Mouse (Mus musculus) hindbrain, embryonic 14.5 days (tissue): ENCODE results near the gene Rps25. TPM values are rescaled to one million over a fixed set of nuclear protein-coding genes. Genes with fewer than 3 reads are reported as not detected.

Source experiments
- ATAC-seq: fragments of 200-750 bp; cut with Nextera tagmentation; 2 replicates; pipeline ENCODE4 v1.8.0; 2017; ENCODE audit warnings: moderate number of reproducible peaks, mild to moderate bottlenecking, moderate TSS enrichment, moderate library complexity; ENCODE audit not compliant: low FRiP score
- DNase-seq: peaks from one replicate; pipeline ENCODE4 v3.0.0-alpha.2; 2015; ENCODE audit warnings: low spot score
- H3K27ac ChIP-seq: fragments of 300-500 bp; sonication (generic); 2 replicates; pipeline ENCODE4 v1.5.1; 2014; ENCODE audit warnings: mild to moderate bottlenecking, moderate library complexity
- H3K27me3 ChIP-seq: fragments of 300-500 bp; sonication (generic); 2 replicates; pipeline ENCODE4 v1.6.1; 2014; ENCODE audit warnings: mild to moderate bottlenecking, low read length, mixed read lengths; ENCODE audit not compliant: control insufficient read depth, insufficient read depth
- H3K36me3 ChIP-seq: fragments of 300-500 bp; sonication (generic); replicated peaks from 2 replicates; pipeline ENCODE4 v1.6.1; 2014; ENCODE audit not compliant: control insufficient read depth, insufficient read depth
- H3K4me1 ChIP-seq: fragments of 300-500 bp; sonication (generic); replicated peaks from 2 replicates; pipeline ENCODE4 v1.6.1; 2014; ENCODE audit warnings: antibody characterized with exemption, low read length, mixed read lengths; ENCODE audit not compliant: control insufficient read depth, insufficient read depth
- H3K4me2 ChIP-seq: fragments of 300-500 bp; sonication (generic); replicated peaks from 2 replicates; pipeline ENCODE4 v1.6.1; 2014; ENCODE audit warnings: mild to moderate bottlenecking, moderate library complexity
- H3K4me3 ChIP-seq: fragments of 300-500 bp; sonication (generic); replicated peaks from 2 replicates; pipeline ENCODE4 v1.5.1; 2014; ENCODE audit warnings: mild to moderate bottlenecking, low read length
- H3K9ac ChIP-seq: fragments of 300-500 bp; sonication (generic); 2 replicates; pipeline ENCODE4 v1.6.1; 2014
- H3K9me3 ChIP-seq: fragments of 300-500 bp; sonication (generic); 2 replicates; pipeline ENCODE4 v1.6.1; 2016; ENCODE audit warnings: low read length; ENCODE audit not compliant: control insufficient read depth
- WGBS: fragments of 180-500 bp; shearing (Covaris S2); extraction: QIAGEN DNeasy Blood & Tissue Kit; methylation state at CpG from one replicate; pipeline ENCODE4 v1.1.7; 2014; 5-methylcytosine and 5-hydroxymethylcytosine counted together
- polyA plus RNA-seq: library from polyadenylated mRNA; unstranded; fragments of >200 nt; fragmentation: Nextera tagmentation; extraction: Ambion mirVana; gene quantifications from 2 replicates; pipeline ENCODE4 v1.2.1, GENCODE M21; 2014

Rps25 gene
- polyA plus RNA-seq, 1 experiment from 2014 or later: 1,438 TPM

GRCm38 (mm10) chr9:44379054-44379834, 27.7 kb upstream of the Rps25 start, which contains the start of gene Hyou1:
Hyou1 (plus strand) TSS chr9:44379490.
- WGBS: under 1% methylated on average over 82 of the region's 83 CpGs
- DNase-seq: peak; percentile 99
- Histone ChIP-seq H3K9me3 (no peaks in the 10 kb centered on the region), H3K9ac (peak within 1 kb of the TSS; percentile 92), H3K36me3 (peaks cover 35% of the 10 kb centered on the region), H3K27ac (peak within 1 kb of the TSS; percentile 88), H3K27me3 (no peaks in the 10 kb centered on the region), H3K4me2 (peak within 1 kb of the TSS; percentile 86), H3K4me1 (peaks cover 22% of the 10 kb centered on the region), H3K4me3 (peak within 1 kb of the TSS; percentile 91)
- ATAC-seq: peak; percentile 99

GRCm38 (mm10) chr9:44379862-44380261, 27.1 kb upstream of the Rps25 start:
- WGBS: 12% methylated on average over 15 of the region's 15 CpGs
- Histone ChIP-seq H3K9me3 (no peaks in the 10 kb centered on the region), H3K9ac (peak overlapping the region; percentile 92), H3K36me3 (peaks cover 42% of the 10 kb centered on the region), H3K4me1 (peaks cover 22% of the 10 kb centered on the region), H3K4me3 (peak overlapping the region; percentile 91), H3K27ac (peak overlapping the region; percentile 83), H3K27me3 (no peaks in the 10 kb centered on the region), H3K4me2 (peak overlapping the region; percentile 86)
- DNase-seq: no peak
- peak; percentile 31 for ATAC-seq

- 93% methylated on average over 13 of the region's 13 CpGs for WGBS
- Histone ChIP-seq H3K4me3 (no peak overlapping the region), H3K36me3 (peaks cover 89% of the 10 kb centered on the region), H3K9ac (no peak overlapping the region), H3K27ac (no peak overlapping the region), H3K4me1 (peaks cover 11% of the 10 kb centered on the region), H3K4me2 (no peak overlapping the region), H3K9me3 (no peaks in the 10 kb centered on the region), H3K27me3 (no peaks in the 10 kb centered on the region)
- DNase-seq (no peak), ATAC-seq (no peak)
Measured at GRCm38 (mm10) chr9:44384596-44384995, 22.3 kb upstream of the Rps25 start.

- Histone ChIP-seq H3K27ac (no peak overlapping the region), H3K9ac (no peak overlapping the region), H3K36me3 (peaks cover 97% of the 10 kb centered on the region), H3K9me3 (no peaks in the 10 kb centered on the region), H3K4me3 (no peak overlapping the region), H3K4me1 (no peaks in the 10 kb centered on the region), H3K27me3 (no peaks in the 10 kb centered on the region), H3K4me2 (no peak overlapping the region)
- 92% methylated on average over 3 of the region's 3 CpGs for WGBS
- ATAC-seq (no peak), DNase-seq (no peak)
Measured at GRCm38 (mm10) chr9:44387221-44387620, 19.7 kb upstream of the Rps25 start.

GRCm38 (mm10) chr9:44389273-44389672, 17.7 kb upstream of the Rps25 start:
- Histone ChIP-seq H3K27ac (no peak overlapping the region), H3K4me1 (no peaks in the 10 kb centered on the region), H3K9ac (no peak overlapping the region), H3K4me2 (no peak overlapping the region), H3K9me3 (no peaks in the 10 kb centered on the region), H3K27me3 (no peaks in the 10 kb centered on the region), H3K36me3 (peaks cover 82% of the 10 kb centered on the region), H3K4me3 (no peak overlapping the region)
- no peak for ATAC-seq
- no peak for DNase-seq
- WGBS: 65% methylated on average over 8 of the region's 8 CpGs

- peak; percentile 74 for DNase-seq
- no peak overlapping the region for H3K4me3 ChIP-seq
- no peak overlapping the region for H3K4me2 ChIP-seq
- no peaks in the 10 kb centered on the region for H3K4me1 ChIP-seq
- no peak overlapping the region for H3K9ac ChIP-seq
- H3K27me3 ChIP-seq: no peaks in the 10 kb centered on the region
- 36% methylated on average over 4 of the region's 4 CpGs for WGBS
- H3K27ac ChIP-seq: no peak overlapping the region
- H3K9me3 ChIP-seq: no peaks in the 10 kb centered on the region
- peaks cover 60% of the 10 kb centered on the region for H3K36me3 ChIP-seq
- 0 out of 2 replicates have a peak, but pooled peaks have one; percentile 22 for ATAC-seq
Measured at GRCm38 (mm10) chr9:44391466-44391865, 15.5 kb upstream of the Rps25 start.

GRCm38 (mm10) chr9:44396684-44397411, 10.1 kb upstream of the Rps25 start, which contains the start of gene Slc37a4:
Slc37a4 (plus strand) TSS chr9:44396852.
- Histone ChIP-seq H3K4me2 (peak within 1 kb of the TSS; percentile 91), H3K4me1 (peaks cover 19% of the 10 kb centered on the region), H3K27ac (peak within 1 kb of the TSS; percentile 91), H3K27me3 (no peaks in the 10 kb centered on the region), H3K36me3 (peaks cover 41% of the 10 kb centered on the region), H3K4me3 (peak within 1 kb of the TSS; percentile 78), H3K9me3 (no peaks in the 10 kb centered on the region), H3K9ac (peak within 1 kb of the TSS; percentile 84)
- ATAC-seq (peak; percentile 98), DNase-seq (peak; percentile 87)
- 0% methylated on average over 43 of the region's 43 CpGs for WGBS

- H3K4me3 ChIP-seq: peak overlapping the region; percentile 78
- peak overlapping the region; percentile 84 for H3K9ac ChIP-seq
- no peaks in the 10 kb centered on the region for H3K9me3 ChIP-seq
- H3K27ac ChIP-seq: peak overlapping the region; percentile 91
- no peaks in the 10 kb centered on the region for H3K27me3 ChIP-seq
- H3K36me3 ChIP-seq: peaks cover 45% of the 10 kb centered on the region
- no peak for ATAC-seq
- H3K4me1 ChIP-seq: peaks cover 19% of the 10 kb centered on the region
- DNase-seq: no peak
- WGBS: 18% methylated on average over 4 of the region's 4 CpGs
- H3K4me2 ChIP-seq: peak overlapping the region; percentile 91
Measured at GRCm38 (mm10) chr9:44398087-44398486, 8.9 kb upstream of the Rps25 start.

- no peak for DNase-seq
- no peaks in the 10 kb centered on the region for H3K9me3 ChIP-seq
- no peak for ATAC-seq
- H3K4me2 ChIP-seq: peak overlapping the region; percentile 91
- peak overlapping the region; percentile 84 for H3K9ac ChIP-seq
- H3K4me1 ChIP-seq: peaks cover 19% of the 10 kb centered on the region
- peak overlapping the region; percentile 78 for H3K4me3 ChIP-seq
- WGBS: 77% methylated on average over 9 of the region's 9 CpGs
- H3K36me3 ChIP-seq: peaks cover 49% of the 10 kb centered on the region
- no peaks in the 10 kb centered on the region for H3K27me3 ChIP-seq
- peak overlapping the region; percentile 91 for H3K27ac ChIP-seq
Measured at GRCm38 (mm10) chr9:44398551-44398950, 8.4 kb upstream of the Rps25 start.
